Mouse (Mus musculus) stomach, embryonic 16.5 days (tissue): ENCODE results near the gene Hdac10. TPM values are rescaled to one million over a fixed set of nuclear protein-coding genes. Genes with fewer than 3 reads are reported as not detected.

Source experiments
- ATAC-seq: fragments of 200-750 bp; cut with Nextera tagmentation; 2 replicates; pipeline ENCODE4 v1.8.0; 2017; ENCODE audit warnings: moderate number of reproducible peaks, moderate TSS enrichment; ENCODE audit not compliant: insufficient read depth, low FRiP score
- H3K27ac ChIP-seq: fragments of 300-500 bp; sonication (generic); 2 replicates; pipeline ENCODE4 v1.5.1; 2014; ENCODE audit warnings: low read length
- H3K27me3 ChIP-seq: fragments of 300-500 bp; sonication (generic); 2 replicates; pipeline ENCODE4 v1.6.1; 2014; ENCODE audit warnings: low read length, control low read depth, mixed read lengths; ENCODE audit not compliant: control insufficient read depth, insufficient read depth
- H3K36me3 ChIP-seq: fragments of 300-500 bp; sonication (generic); 2 replicates; pipeline ENCODE4 v1.6.1; 2014; ENCODE audit warnings: low read length; ENCODE audit not compliant: control insufficient read depth, insufficient read depth
- H3K4me1 ChIP-seq: fragments of 300-500 bp; sonication (generic); 2 replicates; pipeline ENCODE4 v1.6.1; 2014; ENCODE audit warnings: low read length, control low read depth, mixed read lengths; ENCODE audit not compliant: control insufficient read depth, insufficient read depth
- H3K4me2 ChIP-seq: fragments of 300-500 bp; sonication (generic); 2 replicates; pipeline ENCODE4 v1.6.1; 2014; ENCODE audit warnings: low read depth, low read length, mixed read lengths
- H3K4me3 ChIP-seq: fragments of 300-500 bp; sonication (generic); replicated peaks from 2 replicates; pipeline ENCODE4 v1.5.1; 2014; ENCODE audit warnings: mild to moderate bottlenecking, low read length
- H3K9ac ChIP-seq: fragments of 300-500 bp; sonication (generic); 2 replicates; pipeline ENCODE4 v1.6.1; 2014; ENCODE audit warnings: low read length
- H3K9me3 ChIP-seq: fragments of 300-500 bp; sonication (generic); replicated peaks from 2 replicates; pipeline ENCODE4 v1.6.1; 2016; ENCODE audit warnings: low read length, control low read depth; ENCODE audit not compliant: control insufficient read depth
- whole genome bisulfite sequencing: fragments of 180-500 bp; shearing (Covaris S2); extraction: QIAGEN DNeasy Blood & Tissue Kit; methylation state at CpG from one replicate; pipeline ENCODE4 v1.1.7; 2014; 5-methylcytosine and 5-hydroxymethylcytosine counted together
- polyA plus RNA-seq: library from polyadenylated mRNA; unstranded; fragments of >200 nt; fragmentation: Nextera tagmentation; extraction: Ambion mirVana; gene quantifications from 2 replicates; pipeline ENCODE4 v1.2.1, GENCODE M21; 2015

Gene Hdac10
- polyA plus RNA-seq, 1 experiment from 2014 or later, result 23.7 TPM

DNA sequence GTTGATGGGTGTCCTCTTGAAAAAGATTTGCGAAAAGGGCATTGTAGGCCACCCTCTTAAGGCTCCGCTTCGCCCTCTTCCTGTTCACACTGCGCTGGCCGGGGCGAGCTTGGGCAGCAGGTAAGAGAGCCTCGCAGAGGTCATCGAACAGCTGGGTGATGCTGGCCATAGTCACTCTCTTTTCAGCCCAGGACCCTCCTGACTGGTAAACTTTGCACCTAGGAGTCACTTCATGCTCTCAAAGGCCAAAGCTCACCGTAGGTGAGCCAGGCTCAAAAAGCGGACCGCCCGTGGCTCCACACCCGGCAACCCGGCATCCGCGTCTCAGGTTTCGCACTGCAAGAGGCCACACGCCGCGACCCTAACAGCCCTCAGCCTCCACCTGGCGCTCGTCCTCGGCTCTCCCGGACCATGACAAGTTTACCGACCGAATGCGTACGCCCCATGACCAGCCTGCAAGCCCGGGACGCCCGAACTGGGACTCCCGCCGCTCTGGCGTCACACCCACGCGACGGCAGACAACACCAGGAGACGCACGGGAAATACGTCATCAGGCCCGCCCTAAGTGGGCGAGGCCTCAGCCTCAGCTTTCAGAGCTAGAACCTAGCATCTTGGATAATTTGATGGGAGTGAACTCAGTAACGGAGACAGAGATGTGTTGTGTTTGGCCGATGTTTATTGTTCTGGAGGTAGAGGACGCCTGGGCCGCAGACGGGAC lies 5.7 kb downstream of the Hdac10 start, which contains the start of gene Tubgcp6:
Tubgcp6 (minus strand) TSS at position 464 of the 718 bp plus-strand sequence.
- Histone ChIP-seq H3K36me3 (0 out of 2 replicates have a peak, but pooled peaks cover 7% of the 10 kb centered on the region), H3K27me3 (no peaks in the 10 kb centered on the region), H3K4me1 (peaks cover 35% of the 10 kb centered on the region), H3K4me3 (peak within 1 kb of the TSS; percentile 90), H3K9ac (peak within 1 kb of the TSS; percentile 90), H3K9me3 (no peaks in the 10 kb centered on the region), H3K4me2 (peak within 1 kb of the TSS; percentile 90), H3K27ac (peak within 1 kb of the TSS; percentile 69)
- ATAC-seq, result peak; percentile 81
- under 1% methylated on average over 47 of the region's 47 CpGs for WGBS

DNA sequence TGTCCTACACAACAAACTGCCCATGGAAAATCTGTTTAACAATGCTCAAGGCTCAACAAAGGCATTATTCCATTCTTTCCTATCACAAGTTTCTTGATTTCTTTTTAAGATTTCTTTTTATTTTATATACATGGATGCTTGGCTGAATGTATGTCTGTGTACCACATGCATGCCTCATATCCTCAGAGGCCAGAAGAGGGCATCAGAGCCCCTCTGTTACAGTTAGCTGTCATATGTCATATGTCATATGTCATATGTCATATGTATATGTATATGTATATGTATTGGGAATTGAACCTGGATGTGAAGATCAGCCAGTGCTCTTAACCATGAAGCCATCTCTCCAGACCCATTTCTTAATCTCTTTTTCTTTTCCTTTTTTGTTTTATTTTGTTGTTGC lies 10.5 kb downstream of the Hdac10 start:
- H3K4me1 ChIP-seq, result peaks cover 20% of the 10 kb centered on the region
- H3K4me3 ChIP-seq, result no peak overlapping the region
- no peak overlapping the region for H3K27ac ChIP-seq
- no peak for ATAC-seq
- no peaks in the 10 kb centered on the region for H3K9me3 ChIP-seq
- peaks cover 23% of the 10 kb centered on the region; the same call in 1 of the 2 replicates for H3K36me3 ChIP-seq
- H3K9ac ChIP-seq, result no peak overlapping the region
- H3K27me3 ChIP-seq, result no peaks in the 10 kb centered on the region
- no peak overlapping the region for H3K4me2 ChIP-seq

DNA sequence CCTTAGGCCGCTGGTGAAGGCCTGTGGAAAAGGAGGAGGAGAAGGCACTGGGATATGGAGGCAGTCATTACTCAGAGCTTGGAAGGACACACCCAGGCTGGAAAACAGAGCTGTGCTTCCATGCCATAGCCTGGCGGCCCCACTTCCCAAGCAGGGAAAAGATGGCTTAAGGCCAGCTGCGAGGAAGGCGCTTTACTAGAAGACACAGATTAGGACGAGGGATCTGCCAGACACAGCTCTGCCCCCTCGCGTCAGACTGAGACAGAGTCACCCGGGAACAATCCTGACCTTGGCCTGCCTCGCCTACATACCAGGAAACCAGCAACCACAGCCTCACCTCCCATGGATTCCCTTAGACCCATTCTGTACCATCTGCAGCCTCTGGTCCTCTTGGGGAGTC lies 18.4 kb downstream of the Hdac10 start:
- no peak overlapping the region for H3K4me3 ChIP-seq
- WGBS, result 75% methylated on average over 9 of the region's 9 CpGs
- no peaks in the 10 kb centered on the region for H3K4me1 ChIP-seq
- H3K27me3 ChIP-seq, result no peaks in the 10 kb centered on the region
- ATAC-seq, result no peak
- H3K36me3 ChIP-seq, result peaks cover 8% of the 10 kb centered on the region; the same call in 1 of the 2 replicates
- no peak overlapping the region for H3K9ac ChIP-seq
- no peak overlapping the region for H3K27ac ChIP-seq
- H3K9me3 ChIP-seq, result no peaks in the 10 kb centered on the region
- no peak overlapping the region for H3K4me2 ChIP-seq

DNA sequence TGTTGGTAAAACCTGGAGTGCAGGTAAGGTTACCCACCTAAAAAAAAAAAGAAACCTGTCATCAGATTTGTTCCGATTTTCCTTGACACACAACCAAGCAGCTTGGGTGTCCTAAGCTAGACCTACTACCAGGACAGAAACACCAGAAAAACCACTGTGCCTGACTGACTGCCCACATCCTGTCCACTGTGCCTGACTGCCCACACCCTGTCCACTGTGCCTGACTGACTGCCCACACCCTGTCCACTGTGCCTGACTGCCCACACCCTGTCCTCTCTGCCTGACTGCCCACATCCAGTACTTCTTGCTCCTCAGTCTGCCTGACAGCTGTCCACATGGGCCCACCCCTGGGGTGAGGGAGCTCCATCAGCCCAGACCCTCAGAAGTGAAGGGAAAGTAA lies 21.5 kb downstream of the Hdac10 start:
- WGBS, result 96% methylated on average over 1 of the region's 1 CpGs
- no peaks in the 10 kb centered on the region for H3K27me3 ChIP-seq
- peaks cover 5% of the 10 kb centered on the region; the same call in 1 of the 2 replicates for H3K36me3 ChIP-seq
- no peak overlapping the region for H3K4me2 ChIP-seq
- no peaks in the 10 kb centered on the region for H3K4me1 ChIP-seq
- H3K9ac ChIP-seq, result no peak overlapping the region
- no peaks in the 10 kb centered on the region for H3K9me3 ChIP-seq
- no peak overlapping the region for H3K27ac ChIP-seq
- H3K4me3 ChIP-seq, result no peak overlapping the region
- ATAC-seq, result no peak

DNA sequence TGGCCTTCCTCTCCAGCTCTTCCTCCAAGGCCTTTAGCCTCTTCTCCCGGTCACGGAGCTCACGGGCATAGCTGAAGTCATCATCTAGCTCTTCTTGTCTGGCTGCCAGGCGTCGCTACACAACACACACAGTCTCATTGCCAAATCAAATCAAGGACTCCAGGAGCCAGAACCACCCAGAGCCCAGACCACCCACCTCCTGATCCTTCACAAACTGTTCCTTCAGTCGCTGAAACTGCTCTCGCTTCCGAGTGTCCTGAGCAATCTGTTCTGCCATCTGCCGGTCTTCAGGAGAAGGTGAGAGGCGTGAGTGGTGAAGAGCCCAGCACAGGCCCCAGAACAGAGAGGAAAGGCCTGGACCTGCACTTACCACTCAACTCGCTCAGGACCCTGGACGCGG lies 22.4 kb downstream of the Hdac10 start:
- ATAC-seq, result no peak
- H3K4me1 ChIP-seq, result no peaks in the 10 kb centered on the region
- H3K9ac ChIP-seq, result no peak overlapping the region
- no peaks in the 10 kb centered on the region for H3K27me3 ChIP-seq
- no peak overlapping the region for H3K4me3 ChIP-seq
- H3K36me3 ChIP-seq, result peaks cover 12% of the 10 kb centered on the region; the same call in 1 of the 2 replicates
- H3K4me2 ChIP-seq, result no peak overlapping the region
- no peaks in the 10 kb centered on the region for H3K9me3 ChIP-seq
- WGBS, result 87% methylated on average over 13 of the region's 13 CpGs
- H3K27ac ChIP-seq, result no peak overlapping the region

DNA sequence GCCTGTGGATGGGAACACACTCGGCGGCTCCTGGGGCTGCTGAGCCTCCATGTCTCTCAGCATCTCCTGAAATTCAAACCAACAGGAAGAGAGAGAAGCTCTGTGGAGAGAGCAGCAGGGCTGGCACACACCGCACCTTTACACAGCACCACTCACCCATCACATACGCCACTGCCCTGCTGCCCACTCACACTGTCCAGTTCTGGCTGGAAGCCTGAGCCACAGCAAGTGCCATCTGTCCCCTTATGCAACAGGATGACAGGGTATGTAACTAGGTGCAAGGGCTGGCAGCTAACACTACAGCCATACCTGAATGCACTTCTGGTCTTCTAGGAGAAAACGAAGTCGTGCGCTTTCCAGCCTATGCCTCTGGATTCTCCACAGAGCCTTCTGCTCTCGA lies 24.1 kb downstream of the Hdac10 start:
- H3K9me3 ChIP-seq, result no peaks in the 10 kb centered on the region
- no peak overlapping the region for H3K9ac ChIP-seq
- 92% methylated on average over 8 of the region's 8 CpGs for WGBS
- H3K4me2 ChIP-seq, result no peak overlapping the region
- peaks cover 18% of the 10 kb centered on the region for H3K36me3 ChIP-seq
- H3K27ac ChIP-seq, result no peak overlapping the region
- no peak overlapping the region for H3K4me3 ChIP-seq
- no peaks in the 10 kb centered on the region for H3K27me3 ChIP-seq
- no peak for ATAC-seq
- H3K4me1 ChIP-seq, result no peaks in the 10 kb centered on the region

DNA sequence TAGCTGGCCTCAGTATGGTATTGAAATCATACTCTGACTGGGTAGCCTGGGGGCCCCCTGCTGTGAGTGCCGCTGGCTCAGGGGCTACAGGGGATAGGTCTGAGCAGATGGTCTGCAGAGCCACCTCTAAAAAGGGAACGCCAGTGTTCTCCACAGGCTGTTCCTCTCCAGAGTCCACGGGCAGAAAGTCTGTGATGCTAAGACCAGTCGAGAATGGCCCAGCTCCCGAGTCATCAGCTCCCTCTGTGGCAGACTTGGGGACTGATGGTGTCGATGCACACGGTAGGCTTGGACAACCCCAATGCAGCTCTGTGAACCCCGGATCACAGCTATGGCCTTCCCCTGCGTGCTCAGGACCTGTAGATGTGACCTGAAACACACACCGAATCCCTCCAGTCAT lies 24.6 kb downstream of the Hdac10 start:
- Histone ChIP-seq H3K27ac (no peak overlapping the region), H3K9me3 (no peaks in the 10 kb centered on the region), H3K4me2 (no peak overlapping the region), H3K9ac (no peak overlapping the region), H3K4me3 (no peak overlapping the region), H3K4me1 (no peaks in the 10 kb centered on the region), H3K27me3 (no peaks in the 10 kb centered on the region), H3K36me3 (peaks cover 21% of the 10 kb centered on the region)
- 86% methylated on average over 10 of the region's 10 CpGs for WGBS
- no peak for ATAC-seq

DNA sequence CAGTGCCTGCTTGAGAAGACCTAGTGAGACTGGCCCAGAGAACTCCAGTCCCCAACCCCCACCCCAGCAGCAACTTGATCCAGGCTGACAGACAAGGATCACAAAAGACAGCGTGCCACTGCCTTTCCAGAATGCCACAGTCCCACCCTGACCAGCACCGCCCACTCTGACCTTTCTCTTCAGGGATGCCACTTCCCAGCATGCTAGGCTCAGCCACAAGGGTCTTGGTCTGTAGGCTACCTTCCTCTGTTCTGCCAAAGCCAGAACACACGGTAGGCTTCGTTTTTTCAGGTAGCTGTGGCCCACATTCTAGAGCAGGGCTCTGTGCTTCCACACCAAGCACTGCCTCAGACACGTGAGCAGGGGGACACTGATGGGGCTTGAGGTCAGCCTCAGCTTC lies 25.9 kb downstream of the Hdac10 start:
- Histone ChIP-seq H3K9ac (no peak overlapping the region), H3K4me3 (no peak overlapping the region), H3K4me2 (no peak overlapping the region), H3K27ac (no peak overlapping the region), H3K36me3 (peaks cover 21% of the 10 kb centered on the region), H3K4me1 (no peaks in the 10 kb centered on the region), H3K27me3 (no peaks in the 10 kb centered on the region), H3K9me3 (no peaks in the 10 kb centered on the region)
- ATAC-seq, result no peak
- WGBS, result 78% methylated on average over 5 of the region's 5 CpGs

DNA sequence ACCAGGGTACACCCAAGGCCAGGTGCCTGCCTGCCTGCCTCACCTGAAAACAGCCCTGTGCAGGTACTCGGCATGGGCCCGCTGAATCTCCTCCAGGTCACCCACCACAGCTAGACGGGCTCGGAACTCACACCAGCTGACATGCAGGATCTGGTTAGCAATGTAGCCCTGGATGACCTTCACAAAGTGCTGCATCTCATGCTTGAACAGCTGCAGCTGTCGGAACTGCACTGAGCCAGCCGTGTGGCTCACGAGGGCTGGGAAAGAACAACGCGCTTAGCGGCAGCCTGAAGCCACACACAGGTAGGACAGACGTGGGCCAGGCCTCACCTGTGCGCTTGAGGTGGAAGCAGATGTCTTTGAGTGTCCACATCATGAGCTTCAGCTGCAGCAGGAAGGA lies 27.7 kb downstream of the Hdac10 start:
- Histone ChIP-seq H3K4me3 (no peak overlapping the region), H3K36me3 (peaks cover 27% of the 10 kb centered on the region), H3K4me2 (no peak overlapping the region), H3K27ac (no peak overlapping the region), H3K4me1 (no peaks in the 10 kb centered on the region), H3K27me3 (no peaks in the 10 kb centered on the region), H3K9ac (no peak overlapping the region), H3K9me3 (no peaks in the 10 kb centered on the region)
- WGBS, result 82% methylated on average over 12 of the region's 12 CpGs
- no peak for ATAC-seq
